Mouse (Mus musculus) ES-Bruce4 (cell line): Measurements from ENCODE around the gene Cradd.

ENCODE experiments used
- CTCF ChIP-seq: IDR thresholded peaks from one replicate; pipeline ENCODE4 v1.8.1; 2011; ENCODE audit warnings: low read depth, low read length
- EP300 ChIP-seq: IDR thresholded peaks from 2 replicates; pipeline ENCODE4 v1.6.1; 2011; ENCODE audit warnings: low read depth, low read length; ENCODE audit not compliant: insufficient read depth

GRCm38 (mm10) chr10:95183051-95183450 lies 140.9 kb downstream of the Cradd start:
- TF ChIP-seq CTCF, result no peak
- TF ChIP-seq EP300, result no peak
